Mouse (Mus musculus) hindbrain, embryonic 14.5 days (tissue): ENCODE measurements around the gene Chaf1a. TPM values are rescaled to one million over a fixed set of nuclear protein-coding genes. Genes with fewer than 3 reads are reported as not detected.
A peak's percentile ranks its signal among the peaks of the same experiment; 100 is the strongest.

Experiments
- ATAC-seq: fragments of 200-750 bp; cut with Nextera tagmentation; 2 replicates; pipeline ENCODE4 v1.8.0; 2017; ENCODE audit warnings: moderate number of reproducible peaks, mild to moderate bottlenecking, moderate TSS enrichment, moderate library complexity; ENCODE audit not compliant: low FRiP score
- DNase-seq: peaks from one replicate; pipeline ENCODE4 v3.0.0-alpha.2; 2015; ENCODE audit warnings: low spot score
- H3K27ac ChIP-seq: fragments of 300-500 bp; sonication (generic); 2 replicates; pipeline ENCODE4 v1.5.1; 2014; ENCODE audit warnings: mild to moderate bottlenecking, moderate library complexity
- H3K27me3 ChIP-seq: fragments of 300-500 bp; sonication (generic); 2 replicates; pipeline ENCODE4 v1.6.1; 2014; ENCODE audit warnings: mild to moderate bottlenecking, low read length, mixed read lengths; ENCODE audit not compliant: control insufficient read depth, insufficient read depth
- H3K36me3 ChIP-seq: fragments of 300-500 bp; sonication (generic); replicated peaks from 2 replicates; pipeline ENCODE4 v1.6.1; 2014; ENCODE audit not compliant: control insufficient read depth, insufficient read depth
- H3K4me1 ChIP-seq: fragments of 300-500 bp; sonication (generic); replicated peaks from 2 replicates; pipeline ENCODE4 v1.6.1; 2014; ENCODE audit warnings: antibody characterized with exemption, low read length, mixed read lengths; ENCODE audit not compliant: control insufficient read depth, insufficient read depth
- H3K4me2 ChIP-seq: fragments of 300-500 bp; sonication (generic); replicated peaks from 2 replicates; pipeline ENCODE4 v1.6.1; 2014; ENCODE audit warnings: mild to moderate bottlenecking, moderate library complexity
- H3K4me3 ChIP-seq: fragments of 300-500 bp; sonication (generic); replicated peaks from 2 replicates; pipeline ENCODE4 v1.5.1; 2014; ENCODE audit warnings: mild to moderate bottlenecking, low read length
- H3K9ac ChIP-seq: fragments of 300-500 bp; sonication (generic); 2 replicates; pipeline ENCODE4 v1.6.1; 2014
- H3K9me3 ChIP-seq: fragments of 300-500 bp; sonication (generic); 2 replicates; pipeline ENCODE4 v1.6.1; 2016; ENCODE audit warnings: low read length; ENCODE audit not compliant: control insufficient read depth
- WGBS: fragments of 180-500 bp; shearing (Covaris S2); extraction: QIAGEN DNeasy Blood & Tissue Kit; methylation state at CpG from one replicate; pipeline ENCODE4 v1.1.7; 2014; 5-methylcytosine and 5-hydroxymethylcytosine counted together
- polyA plus RNA-seq: library from polyadenylated mRNA; unstranded; fragments of >200 nt; fragmentation: Nextera tagmentation; extraction: Ambion mirVana; gene quantifications from 2 replicates; pipeline ENCODE4 v1.2.1, GENCODE M21; 2014

Gene Chaf1a
- 3.1 and 3.6 TPM in 2 replicates for polyA plus RNA-seq

- no peaks in the 10 kb centered on the region for H3K27me3 ChIP-seq
- peaks cover 14% of the 10 kb centered on the region; the same call in 1 of the 2 replicates for H3K4me1 ChIP-seq
- DNase-seq (peak; percentile 99), ATAC-seq (peak; percentile 87)
- no peaks in the 10 kb centered on the region for H3K9me3 ChIP-seq
- H3K27ac ChIP-seq, result peak within 1 kb of the TSS; percentile 59
- H3K4me2 ChIP-seq, result peak within 1 kb of the TSS; percentile 90
- H3K36me3 ChIP-seq, result no peaks in the 10 kb centered on the region
- under 1% methylated on average over 68 of the region's 68 CpGs for WGBS
- H3K4me3 ChIP-seq, result peak within 1 kb of the TSS; percentile 61
- H3K9ac ChIP-seq, result peak within 1 kb of the TSS; percentile 59
Observed at GRCm38 (mm10) chr17:56040030-56040856, at the start of gene Chaf1a. Gene Chaf1a (plus strand): TSS chr17:56040439.

- H3K4me2 ChIP-seq, result no peak overlapping the region
- DNase-seq (no peak), ATAC-seq (no peak)
- H3K9me3 ChIP-seq, result no peaks in the 10 kb centered on the region
- no peaks in the 10 kb centered on the region for H3K4me1 ChIP-seq
- no peak overlapping the region for H3K27ac ChIP-seq
- peaks cover 14% of the 10 kb centered on the region; the same call in 1 of the 2 replicates for H3K27me3 ChIP-seq
- WGBS, result 83% methylated on average over 14 of the region's 15 CpGs
- H3K4me3 ChIP-seq, result no peak overlapping the region
- H3K36me3 ChIP-seq, result peaks cover 61% of the 10 kb centered on the region
- no peak overlapping the region for H3K9ac ChIP-seq
Observed at GRCm38 (mm10) chr17:55996007-55996406, 44.2 kb upstream of the Chaf1a start.

- DNase-seq (no peak), ATAC-seq (peak; percentile 15; the same call in 1 of the 2 replicates)
- H3K9me3 ChIP-seq, result no peaks in the 10 kb centered on the region
- H3K36me3 ChIP-seq, result peaks cover 23% of the 10 kb centered on the region
- H3K4me3 ChIP-seq, result no peak overlapping the region
- WGBS, result 7% methylated on average over 30 of the region's 30 CpGs
- H3K4me1 ChIP-seq, result no peaks in the 10 kb centered on the region
- H3K4me2 ChIP-seq, result no peak overlapping the region
- H3K27ac ChIP-seq, result no peak overlapping the region
- peaks cover 14% of the 10 kb centered on the region; the same call in 1 of the 2 replicates for H3K27me3 ChIP-seq
- no peak overlapping the region for H3K9ac ChIP-seq
Observed at GRCm38 (mm10) chr17:55999794-56000499, 40.3 kb upstream of the Chaf1a start.

- Histone ChIP-seq H3K4me1 (peaks cover 4% of the 10 kb centered on the region), H3K4me2 (no peak overlapping the region), H3K9me3 (no peaks in the 10 kb centered on the region), H3K27me3 (peaks cover 14% of the 10 kb centered on the region; the same call in 1 of the 2 replicates), H3K4me3 (no peak overlapping the region), H3K9ac (no peak overlapping the region), H3K27ac (no peak overlapping the region), H3K36me3 (no peaks in the 10 kb centered on the region)
- ATAC-seq (no peak), DNase-seq (no peak)
- 94% methylated on average over 3 of the region's 3 CpGs for WGBS
Observed at GRCm38 (mm10) chr17:56003000-56003399, 37.2 kb upstream of the Chaf1a start.

- WGBS, result 58% methylated on average over 13 of the region's 13 CpGs
- H3K9me3 ChIP-seq, result no peaks in the 10 kb centered on the region
- ATAC-seq, result no peak
- H3K4me2 ChIP-seq, result no peak within 1 kb of the TSS
- H3K9ac ChIP-seq, result no peak within 1 kb of the TSS
- H3K4me3 ChIP-seq, result no peak within 1 kb of the TSS
- H3K36me3 ChIP-seq, result peaks cover 1% of the 10 kb centered on the region; the same call in 1 of the 2 replicates
- peak; percentile 71 for DNase-seq
- H3K27ac ChIP-seq, result no peak within 1 kb of the TSS
- peaks cover 13% of the 10 kb centered on the region for H3K4me1 ChIP-seq
- H3K27me3 ChIP-seq, result peaks cover 4% of the 10 kb centered on the region; the same call in 1 of the 2 replicates
Observed at GRCm38 (mm10) chr17:56005415-56006061, 34.7 kb upstream of the Chaf1a start, which contains the start of the genes Stap2 and Mpnd. Gene Stap2 (minus strand): TSS chr17:56005584. Gene Mpnd (plus strand): TSS chr17:56005711.

GRCm38 (mm10) chr17:56006956-56007355, 33.3 kb upstream of the Chaf1a start:
- Histone ChIP-seq H3K36me3 (peaks cover 16% of the 10 kb centered on the region), H3K4me3 (no peak overlapping the region), H3K4me2 (no peak overlapping the region), H3K9me3 (no peaks in the 10 kb centered on the region), H3K9ac (no peak overlapping the region), H3K27me3 (no peaks in the 10 kb centered on the region), H3K27ac (no peak overlapping the region), H3K4me1 (peaks cover 25% of the 10 kb centered on the region)
- DNase-seq (no peak), ATAC-seq (no peak)
- 54% methylated on average over 10 of the region's 10 CpGs for WGBS

- H3K9ac ChIP-seq, result peak overlapping the region; percentile 13
- no peaks in the 10 kb centered on the region for H3K27me3 ChIP-seq
- peak overlapping the region; percentile 91 for H3K4me2 ChIP-seq
- peaks cover 25% of the 10 kb centered on the region for H3K4me1 ChIP-seq
- peak overlapping the region; percentile 88 for H3K4me3 ChIP-seq
- peaks cover 23% of the 10 kb centered on the region for H3K36me3 ChIP-seq
- WGBS, result 29% methylated on average over 13 of the region's 14 CpGs
- no peaks in the 10 kb centered on the region for H3K9me3 ChIP-seq
- DNase-seq (no peak), ATAC-seq (peak; percentile 29)
- peak overlapping the region; percentile 98 for H3K27ac ChIP-seq
Observed at GRCm38 (mm10) chr17:56007444-56008355, 32.5 kb upstream of the Chaf1a start.

GRCm38 (mm10) chr17:56008356-56009087, 31.7 kb upstream of the Chaf1a start:
- Histone ChIP-seq H3K27ac (peak overlapping the region; percentile 98), H3K36me3 (peaks cover 31% of the 10 kb centered on the region), H3K4me2 (peak overlapping the region; percentile 91), H3K4me3 (peak overlapping the region; percentile 88), H3K9ac (peak overlapping the region; percentile 90), H3K4me1 (peaks cover 25% of the 10 kb centered on the region), H3K27me3 (no peaks in the 10 kb centered on the region), H3K9me3 (no peaks in the 10 kb centered on the region)
- under 1% methylated on average over 21 of the region's 21 CpGs for WGBS
- ATAC-seq, result peak; percentile 94
- DNase-seq, result peak; percentile 97
